Mouse (Mus musculus): ENCODE results near the gene Rab4a.
A peak's percentile ranks its signal among the peaks of the same experiment; 100 is the strongest.

DNA sequence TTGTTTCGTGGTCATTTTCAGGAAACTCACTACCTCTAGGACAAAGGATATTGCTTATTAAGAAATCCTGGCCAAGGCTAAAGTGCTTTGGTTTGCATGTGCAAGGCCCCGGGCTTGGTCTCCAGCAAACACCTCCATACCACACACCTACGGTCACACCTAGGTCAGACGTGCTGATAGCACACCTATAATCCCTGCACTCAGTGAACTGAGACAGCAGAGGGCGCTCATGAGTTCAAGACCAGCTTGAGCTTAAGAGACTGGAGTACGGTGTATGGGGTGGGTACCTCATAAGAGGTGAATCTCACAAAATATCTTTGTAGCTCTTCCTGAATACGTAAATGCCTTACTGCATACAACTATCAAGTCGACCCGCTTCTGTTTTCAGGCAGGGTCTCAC, 29.7 kb downstream of the Rab4a start:
- peak; percentile 32 for TF ChIP-seq CTCF (IDR thresholded peaks at IDR 0.05; ENCODE audit: control insufficient read depth, insufficient read depth, insufficient read length)
- TF ChIP-seq MYOG (IDR thresholded peaks at IDR 0.05; ENCODE audit: control insufficient read depth, extremely low read depth, insufficient read length): no peak
- TF ChIP-seq CEBPB (IDR thresholded peaks at IDR 0.05; ENCODE audit: low read depth): no peak
- no peak for TF ChIP-seq FOSL1 (IDR thresholded peaks at IDR 0.05; ENCODE audit: insufficient read depth, low read length, poor library complexity, severe bottlenecking)
- TF ChIP-seq MAX (IDR thresholded peaks at IDR 0.05): no peak
- TF ChIP-seq MYOD1 (IDR thresholded peaks at IDR 0.05; ENCODE audit: control insufficient read depth, insufficient read length, low read depth): no peak

Data from C2C12 (cell line).